Mouse (Mus musculus): Measurements from ENCODE around the gene Crybg2. TPM values are rescaled to one million over a fixed set of nuclear protein-coding genes. Genes with fewer than 3 reads are reported as not detected.

The Crybg2 gene
- polyA plus RNA-seq, 1 experiment, result 1.0 TPM

- Histone ChIP-seq H3K4me1 (ENCODE audit: control insufficient read depth, insufficient read depth, low read length) (no peaks in the 10 kb centered on the region), H3K36me3 (ENCODE audit: control insufficient read depth, insufficient read depth, low read length) (peaks cover 2% of the 10 kb centered on the region), H3K4me3 (ENCODE audit: insufficient read depth, low read depth, low read length) (no peak overlapping the region), H3K27me3 (replicated peaks; ENCODE audit: control insufficient read depth, insufficient read depth, low read length) (no peaks in the 10 kb centered on the region), H3K27ac (ENCODE audit: insufficient read depth, low read depth, low read length) (peak overlapping the region; percentile 30; the same call in 1 of the 2 replicates)
- DNase-seq, result no peak
- 66% methylated on average over 3 of the region's 3 CpGs for WGBS
- TF ChIP-seq CTCF (conservative IDR thresholded peaks at IDR 0.05; ENCODE audit: insufficient read depth, insufficient read length, low read depth, low read length) (no peak), POLR2A (IDR thresholded peaks at IDR 0.05; ENCODE audit: low read depth, low read length) (no peak)
These were observed 75.8 kb downstream of the Crybg2 start for GRCm38 (mm10) chr4:134136280-134136926.

GRCm38 (mm10) chr4:134138857-134139256 lies 78.2 kb downstream of the Crybg2 start:
- 82% methylated on average over 2 of the region's 2 CpGs for WGBS
- H3K36me3 ChIP-seq (ENCODE audit: control insufficient read depth, insufficient read depth, low read length), result peaks cover 2% of the 10 kb centered on the region
- no peak for DNase-seq

More at GRCm38 (mm10) chr4:134138857-134139256, 78.2 kb downstream of the Crybg2 start:
- H3K27me3 ChIP-seq (replicated peaks; ENCODE audit: control insufficient read depth, insufficient read depth, low read length), result no peaks in the 10 kb centered on the region
- no peak overlapping the region for H3K27ac ChIP-seq (ENCODE audit: insufficient read depth, low read depth, low read length)
- no peak for TF ChIP-seq POLR2A (IDR thresholded peaks at IDR 0.05; ENCODE audit: low read depth, low read length)
- TF ChIP-seq CTCF (conservative IDR thresholded peaks at IDR 0.05; ENCODE audit: insufficient read depth, insufficient read length, low read depth, low read length), result peak; percentile 8; the same call in 1 of the 2 replicates
- H3K4me1 ChIP-seq (ENCODE audit: control insufficient read depth, insufficient read depth, low read length), result no peaks in the 10 kb centered on the region
- H3K4me3 ChIP-seq (ENCODE audit: insufficient read depth, low read depth, low read length), result no peak overlapping the region

Other genes with a start within 250 kb of the Crybg2 start
- 29.4 and 30.9 TPM in 2 replicates for gene Rps6ka1, start 173.0 kb upstream of the Crybg2 start, polyA plus RNA-seq (2012; rRNA removed)
- 12.2 and 21.9 TPM in 2 replicates for gene Hmgn2, start 92.2 kb upstream of the Crybg2 start, polyA plus RNA-seq (2012; rRNA removed)
- 32.0 and 37.0 TPM in 2 replicates for gene Dhdds, start 59.9 kb upstream of the Crybg2 start, polyA plus RNA-seq (2012; rRNA removed)
- not detected in 2 replicates for gene Lin28a, start 42.0 kb upstream of the Crybg2 start, polyA plus RNA-seq (2012; rRNA removed)
- 0.52 and 0.81 TPM in 2 replicates for gene Zfp683, start 7.0 kb upstream of the Crybg2 start, polyA plus RNA-seq (2012; rRNA removed)
- 14.8 and 65.1 TPM in 2 replicates for gene Cd52, start 34.3 kb downstream of the Crybg2 start, polyA plus RNA-seq (2012; rRNA removed)
- 5.6 and 5.9 TPM in 2 replicates for gene Ubxn11, start 41.8 kb downstream of the Crybg2 start, polyA plus RNA-seq (2012; rRNA removed)
- gene Sh3bgrl3, start 68.0 kb downstream of the Crybg2 start, polyA plus RNA-seq (2012; rRNA removed), result 262 and 323 TPM in 2 replicates
- gene Cep85, start 126.3 kb downstream of the Crybg2 start, polyA plus RNA-seq (2012; rRNA removed), result 28.3 and 38.9 TPM in 2 replicates
- not detected in 2 replicates for gene Gm7534, start 142.2 kb downstream of the Crybg2 start, polyA plus RNA-seq (2012; rRNA removed)
- gene Catsper4, start 166.6 kb downstream of the Crybg2 start, polyA plus RNA-seq (2012; rRNA removed), result 0.38 and 0.69 TPM in 2 replicates
- 14.9 and 17.3 TPM in 2 replicates for gene Cnksr1, start 177.6 kb downstream of the Crybg2 start, polyA plus RNA-seq (2012; rRNA removed)
- gene E130218I03Rik, start 182.8 kb downstream of the Crybg2 start, polyA plus RNA-seq (2012; rRNA removed), result not detected in 2 replicates
- gene Zfp593, start 184.8 kb downstream of the Crybg2 start, polyA plus RNA-seq (2012; rRNA removed), result 6.0 and 6.4 TPM in 2 replicates
- gene Gm30191, start 186.1 kb downstream of the Crybg2 start, polyA plus RNA-seq (2012; rRNA removed), result 0.27 TPM in 1 of 2 replicates, not detected in the other
- 11.5 and 11.8 TPM in 2 replicates for gene Grrp1, start 193.3 kb downstream of the Crybg2 start, polyA plus RNA-seq (2012; rRNA removed)
- 3.3 and 3.4 TPM in 2 replicates for gene Pdik1l, start 227.1 kb downstream of the Crybg2 start, polyA plus RNA-seq (2012; rRNA removed)

All from kidney, adult 2 months (tissue).